8 mouse cellular contexts compared by ENCODE assay signal in genomic region chr9:61031699-61032447, GRCm38 (mm10).
DNase-seq lines count a peak whose midpoint lies in the region; ATAC-seq lines count a peak whose summit lies in the region.

No protein-coding gene starts in this region.

- ATAC-seq in forebrain, embryonic 15.5 days (replicated peaks), result peak; percentile 39; the same call in 1 of the 2 replicates
- ATAC-seq in forebrain, embryonic 12.5 days (ENCODE audit: low FRiP score), result no peak
- no peak for ATAC-seq in inflammation-experienced regulatory T-cells, adult 6 months

- H3K36me3 ChIP-seq in forebrain, embryonic 15.5 days, result no peaks in the 10 kb centered on the region
- no peaks in the 10 kb centered on the region for H3K36me3 ChIP-seq in forebrain, embryonic 12.5 days (replicated peaks)

- H3K27ac ChIP-seq in forebrain, embryonic 15.5 days (replicated peaks), result peak overlapping the region; percentile 82
- H3K27ac ChIP-seq in forebrain, embryonic 12.5 days, result no peak overlapping the region

- H3K4me1 ChIP-seq in forebrain, embryonic 15.5 days, result peaks cover 27% of the 10 kb centered on the region
- peaks cover 3% of the 10 kb centered on the region for H3K4me1 ChIP-seq in forebrain, embryonic 12.5 days

- WGBS in forebrain, embryonic 15.5 days, result 58% methylated on average over 26 of the region's 26 CpGs
- 80% methylated on average over 26 of the region's 26 CpGs for WGBS in forebrain, embryonic 12.5 days

- no peak overlapping the region for H3K9ac ChIP-seq in forebrain, embryonic 15.5 days (replicated peaks)
- H3K9ac ChIP-seq in forebrain, embryonic 12.5 days, result no peak overlapping the region

- H3K4me2 ChIP-seq in forebrain, embryonic 15.5 days (replicated peaks), result peak overlapping the region; percentile 14
- no peak overlapping the region for H3K4me2 ChIP-seq in forebrain, embryonic 12.5 days

- H3K27me3 ChIP-seq in forebrain, embryonic 15.5 days, result no peaks in the 10 kb centered on the region
- peaks cover 9% of the 10 kb centered on the region; the same call in 1 of the 2 replicates for H3K27me3 ChIP-seq in forebrain, embryonic 12.5 days

- intact Hi-C loops in heart, postnatal 25 days (cut with DNase I), result loop anchor here (5.0 kb wide), 1 partner anchor 320 kb away; no protein-coding TSS in a partner anchor
- intact Hi-C loops in left cerebral cortex, postnatal 4 days (cut with DNase I), result no loop called here

- H3K4me3 ChIP-seq in forebrain, embryonic 15.5 days, result no peak overlapping the region
- no peak overlapping the region for H3K4me3 ChIP-seq in forebrain, embryonic 12.5 days (replicated peaks)

- peak; percentile 29 for DNase-seq in ES-CJ7 (ENCODE audit: low read depth, low spot score)
- DNase-seq in cerebellum, adult 9-11 months, result peak; percentile 90
- DNase-seq in heart, postnatal 25 days (ENCODE audit: low spot score), result peak; percentile 41
- peak; percentile 79 for DNase-seq in left cerebral cortex, postnatal 4 days
- DNase-seq in frontal cortex, postnatal 14 days (ENCODE audit: low spot score in 2 of 2), result no peak

- H3K9me3 ChIP-seq in forebrain, embryonic 15.5 days, result no peaks in the 10 kb centered on the region
- no peaks in the 10 kb centered on the region for H3K9me3 ChIP-seq in forebrain, embryonic 12.5 days

Comparison
In these comparisons a context has a peak if more than half of its experiments do, and no peak if none do; other contexts are left out.
1. DNase-seq: peak in ES-CJ7 (single experiment), cerebellum, adult 9-11 months (single experiment), heart, postnatal 25 days (single experiment) and left cerebral cortex, postnatal 4 days (single experiment); none in frontal cortex, postnatal 14 days (0 of 2).